Mouse (Mus musculus): Measurements from ENCODE around the gene Dapk2. TPM values are rescaled to one million over a fixed set of nuclear protein-coding genes. Genes with fewer than 3 reads are reported as not detected.
A peak's percentile ranks its signal among the peaks of the same experiment; 100 is the strongest.

Gene Dapk2
- polyA plus RNA-seq, 1 experiment from 2014 or later: 16.9 TPM

GRCm38 (mm10) chr9:66218917-66219725 lies 61.1 kb downstream of the Dapk2 start:
- H3K4me2 ChIP-seq (replicated peaks; ENCODE audit: low read depth): no peak overlapping the region
- no peaks in the 10 kb centered on the region for H3K9me3 ChIP-seq (ENCODE audit: control insufficient read depth)
- TF ChIP-seq CTCF (IDR thresholded peaks at IDR 0.05; ENCODE audit: low read depth): no peak
- no peak overlapping the region for H3K4me3 ChIP-seq (ENCODE audit: low read depth, low read length)
- no peak for ATAC-seq
- H3K27me3 ChIP-seq (replicated peaks; ENCODE audit: control insufficient read depth, insufficient read depth, low read length): no peaks in the 10 kb centered on the region
- H3K27ac ChIP-seq (ENCODE audit: low read depth, low read length): no peak overlapping the region
- no peaks in the 10 kb centered on the region for H3K36me3 ChIP-seq (ENCODE audit: control insufficient read depth, insufficient read depth)
- no peak overlapping the region for H3K9ac ChIP-seq (ENCODE audit: low read depth, low read length)
- H3K4me1 ChIP-seq (replicated peaks; ENCODE audit: control insufficient read depth, insufficient read depth, low read length): no peaks in the 10 kb centered on the region
- WGBS: 70% methylated on average over 10 of the region's 10 CpGs

GRCm38 (mm10) chr9:66223872-66224271 lies 65.8 kb downstream of the Dapk2 start:
- TF ChIP-seq CTCF (IDR thresholded peaks at IDR 0.05; ENCODE audit: low read depth): no peak
- no peaks in the 10 kb centered on the region for H3K9me3 ChIP-seq (ENCODE audit: control insufficient read depth)

GRCm38 (mm10) chr9:66225737-66226485 lies 67.9 kb downstream of the Dapk2 start:
- Histone ChIP-seq H3K9me3 (ENCODE audit: control insufficient read depth) (no peaks in the 10 kb centered on the region), H3K4me3 (ENCODE audit: low read depth, low read length) (no peak overlapping the region), H3K27me3 (replicated peaks; ENCODE audit: control insufficient read depth, insufficient read depth, low read length) (no peaks in the 10 kb centered on the region), H3K9ac (ENCODE audit: low read depth, low read length) (no peak overlapping the region), H3K4me2 (replicated peaks; ENCODE audit: low read depth) (no peak overlapping the region), H3K36me3 (ENCODE audit: control insufficient read depth, insufficient read depth) (no peaks in the 10 kb centered on the region), H3K27ac (ENCODE audit: low read depth, low read length) (no peak overlapping the region; the same call in 1 of the 2 replicates), H3K4me1 (replicated peaks; ENCODE audit: control insufficient read depth, insufficient read depth, low read length) (no peaks in the 10 kb centered on the region)
- peak; percentile 76 for ATAC-seq
- TF ChIP-seq CTCF (IDR thresholded peaks at IDR 0.05; ENCODE audit: low read depth): no peak
- 39% methylated on average over 5 of the region's 5 CpGs for WGBS

More at GRCm38 (mm10) chr9:66223872-66224271, 65.8 kb downstream of the Dapk2 start:
- Histone ChIP-seq H3K27me3 (replicated peaks; ENCODE audit: control insufficient read depth, insufficient read depth, low read length) (no peaks in the 10 kb centered on the region), H3K4me1 (replicated peaks; ENCODE audit: control insufficient read depth, insufficient read depth, low read length) (no peaks in the 10 kb centered on the region), H3K36me3 (ENCODE audit: control insufficient read depth, insufficient read depth) (no peaks in the 10 kb centered on the region), H3K27ac (ENCODE audit: low read depth, low read length) (no peak overlapping the region), H3K9ac (ENCODE audit: low read depth, low read length) (no peak overlapping the region), H3K4me2 (replicated peaks; ENCODE audit: low read depth) (no peak overlapping the region), H3K4me3 (ENCODE audit: low read depth, low read length) (no peak overlapping the region)
- ATAC-seq: no peak
- 80% methylated on average over 2 of the region's 2 CpGs for WGBS

- H3K27me3 ChIP-seq (replicated peaks; ENCODE audit: control insufficient read depth, insufficient read depth, low read length): no peaks in the 10 kb centered on the region
- H3K27ac ChIP-seq (ENCODE audit: low read depth, low read length): no peak overlapping the region; the same call in 1 of the 2 replicates
- no peaks in the 10 kb centered on the region for H3K9me3 ChIP-seq (ENCODE audit: control insufficient read depth)
- no peak for TF ChIP-seq CTCF (IDR thresholded peaks at IDR 0.05; ENCODE audit: low read depth)
- peak; percentile 79 for ATAC-seq
- H3K4me2 ChIP-seq (replicated peaks; ENCODE audit: low read depth): no peak overlapping the region
- 29% methylated on average over 2 of the region's 2 CpGs for WGBS
- no peaks in the 10 kb centered on the region for H3K36me3 ChIP-seq (ENCODE audit: control insufficient read depth, insufficient read depth)
- no peaks in the 10 kb centered on the region; the same call in 1 of the 2 replicates for H3K4me1 ChIP-seq (replicated peaks; ENCODE audit: control insufficient read depth, insufficient read depth, low read length)
- H3K9ac ChIP-seq (ENCODE audit: low read depth, low read length): no peak overlapping the region
- H3K4me3 ChIP-seq (ENCODE audit: low read depth, low read length): no peak overlapping the region
Measured at GRCm38 (mm10) chr9:66228456-66229151, 70.6 kb downstream of the Dapk2 start.

GRCm38 (mm10) chr9:66231820-66232479 lies 73.9 kb downstream of the Dapk2 start:
- Histone ChIP-seq H3K4me3 (ENCODE audit: low read depth, low read length) (no peak overlapping the region), H3K27ac (ENCODE audit: low read depth, low read length) (no peak overlapping the region), H3K4me2 (replicated peaks; ENCODE audit: low read depth) (no peak overlapping the region), H3K9me3 (ENCODE audit: control insufficient read depth) (no peaks in the 10 kb centered on the region), H3K27me3 (replicated peaks; ENCODE audit: control insufficient read depth, insufficient read depth, low read length) (no peaks in the 10 kb centered on the region), H3K9ac (ENCODE audit: low read depth, low read length) (no peak overlapping the region), H3K36me3 (ENCODE audit: control insufficient read depth, insufficient read depth) (no peaks in the 10 kb centered on the region; the same call in 1 of the 2 replicates), H3K4me1 (replicated peaks; ENCODE audit: control insufficient read depth, insufficient read depth, low read length) (no peaks in the 10 kb centered on the region; the same call in 1 of the 2 replicates)
- no peak for TF ChIP-seq CTCF (IDR thresholded peaks at IDR 0.05; ENCODE audit: low read depth)
- no peak for ATAC-seq
- 65% methylated on average over 7 of the region's 7 CpGs for WGBS

All from intestine, postnatal 0 days (tissue).